Mouse (Mus musculus) heart, embryonic 14.5 days (tissue): ENCODE measurements around the gene Gm14327. TPM values are rescaled to one million over a fixed set of nuclear protein-coding genes. Genes with fewer than 3 reads are reported as not detected.
"Not testable (repeated sequence)": the region's sequence is repeated elsewhere in the genome, so short reads cannot be mapped to it uniquely, and the experiment has no call there.

Experiments
- ATAC-seq: fragments of 200-750 bp; cut with Nextera tagmentation; 2 replicates; pipeline ENCODE4 v1.8.0; 2017; ENCODE audit warnings: low read depth, moderate TSS enrichment; ENCODE audit not compliant: insufficient number of reproducible peaks, insufficient read depth, low FRiP score
- H3K27ac ChIP-seq, 2 experiments: fragments of 200-500 bp in 1 of 2; fragments of 300-500 bp in 1 of 2; sonication (generic) in 1 of 2; replicated peaks in 1 of 2; 2 replicates each; pipeline ENCODE4 v1.5.1; 2012 to 2014; ENCODE audit warnings: low read depth in 2 of 2, low read length in 2 of 2, control low read depth in 1 of 2, mild to moderate bottlenecking in 1 of 2, mixed read lengths in 1 of 2; ENCODE audit not compliant: control insufficient read depth in 1 of 2, insufficient read depth in 1 of 2
- H3K27me3 ChIP-seq: fragments of 300-500 bp; sonication (generic); 2 replicates; pipeline ENCODE4 v1.6.1; 2014; ENCODE audit warnings: mild to moderate bottlenecking, low read length, control low read depth; ENCODE audit not compliant: control insufficient read depth, insufficient read depth
- H3K36me3 ChIP-seq: fragments of 300-500 bp; sonication (generic); 2 replicates; pipeline ENCODE4 v1.6.1; 2014; ENCODE audit warnings: mild to moderate bottlenecking, control low read depth, low read length, mixed read lengths; ENCODE audit not compliant: control insufficient read depth, insufficient read depth
- H3K4me1 ChIP-seq, 2 experiments: fragments of 200-500 bp in 1 of 2; fragments of 300-500 bp in 1 of 2; sonication (generic) in 1 of 2; 2 replicates each; pipeline ENCODE4 v1.6.1; 2012 to 2014; ENCODE audit warnings: low read length in 2 of 2, control low read depth in 1 of 2, mixed read lengths in 1 of 2; ENCODE audit not compliant: control insufficient read depth in 2 of 2, insufficient read depth in 2 of 2
- H3K4me2 ChIP-seq: fragments of 300-500 bp; sonication (generic); 2 replicates; pipeline ENCODE4 v1.6.1; 2014; ENCODE audit warnings: mild to moderate bottlenecking, low read length
- H3K4me3 ChIP-seq, 2 experiments: fragments of 200-500 bp in 1 of 2; fragments of 300-500 bp in 1 of 2; sonication (generic) in 1 of 2; 2 replicates each; pipeline ENCODE4 v1.5.1; 2012 to 2014; ENCODE audit warnings: low read length in 2 of 2, mild to moderate bottlenecking in 2 of 2, control low read depth in 1 of 2, low read depth in 1 of 2, moderate library complexity in 1 of 2; ENCODE audit not compliant: control insufficient read depth in 1 of 2, insufficient read depth in 1 of 2
- H3K9ac ChIP-seq: fragments of 300-500 bp; sonication (generic); 2 replicates; pipeline ENCODE4 v1.6.1; 2014; ENCODE audit warnings: mild to moderate bottlenecking, low read length
- H3K9me3 ChIP-seq: fragments of 300-500 bp; sonication (generic); 2 replicates; pipeline ENCODE4 v1.6.1; 2016; ENCODE audit warnings: low read length, control low read depth; ENCODE audit not compliant: control insufficient read depth
- WGBS: fragments of 180-500 bp; shearing (Covaris S2); extraction: QIAGEN DNeasy Blood & Tissue Kit; methylation state at CpG from one replicate; pipeline ENCODE4 v1.1.7; 2014; 5-methylcytosine and 5-hydroxymethylcytosine counted together
- polyA plus RNA-seq: library from polyadenylated mRNA; unstranded; fragments of >200 nt; fragmentation: Nextera tagmentation; extraction: Ambion mirVana; gene quantifications from 2 replicates; pipeline ENCODE4 v1.2.1, GENCODE M21; 2014

Gm14327 gene
- polyA plus RNA-seq, result 3.6 and 6.0 TPM in 2 replicates

DNA sequence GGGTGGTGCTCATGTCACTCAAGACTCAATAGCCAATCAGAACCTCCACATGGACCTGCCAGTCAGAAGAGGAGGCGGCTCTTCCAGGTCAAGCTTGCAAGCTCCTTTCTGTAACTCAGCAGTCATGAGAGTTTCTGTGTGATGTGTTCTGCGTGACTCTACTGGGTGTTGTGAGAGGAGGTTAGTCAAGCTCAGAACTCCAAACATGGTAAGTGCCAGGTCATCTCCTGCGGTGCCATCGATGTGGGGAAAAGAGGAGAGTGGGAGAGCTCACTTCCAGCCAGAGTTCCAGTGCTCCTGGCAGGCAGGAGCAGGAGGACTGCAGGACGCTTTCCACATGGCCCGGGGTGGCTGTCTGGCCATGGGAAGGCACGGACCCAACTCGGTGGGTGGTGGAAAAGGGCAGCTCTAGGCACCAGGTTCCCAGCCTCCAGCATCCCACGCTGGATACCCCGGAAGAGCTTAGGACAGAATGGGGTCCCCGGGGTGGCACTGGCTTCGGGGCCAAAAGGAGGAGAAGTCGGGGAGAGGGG is at the start of gene Gm14327:
Gm14327 (plus strand) TSS at position 51 of the 533 bp plus-strand sequence.
- WGBS, result 37% methylated on average over 9 of the region's 13 CpGs
- not testable (repeated sequence) for H3K4me1 ChIP-seq, H3K4me2 ChIP-seq, H3K36me3 ChIP-seq, H3K27ac ChIP-seq, H3K27me3 ChIP-seq, H3K9ac ChIP-seq, ATAC-seq, H3K9me3 ChIP-seq
- peak within 1 kb of the TSS; percentile 21 to 41; a peak in 3 of 4 replicates for H3K4me3 ChIP-seq

DNA sequence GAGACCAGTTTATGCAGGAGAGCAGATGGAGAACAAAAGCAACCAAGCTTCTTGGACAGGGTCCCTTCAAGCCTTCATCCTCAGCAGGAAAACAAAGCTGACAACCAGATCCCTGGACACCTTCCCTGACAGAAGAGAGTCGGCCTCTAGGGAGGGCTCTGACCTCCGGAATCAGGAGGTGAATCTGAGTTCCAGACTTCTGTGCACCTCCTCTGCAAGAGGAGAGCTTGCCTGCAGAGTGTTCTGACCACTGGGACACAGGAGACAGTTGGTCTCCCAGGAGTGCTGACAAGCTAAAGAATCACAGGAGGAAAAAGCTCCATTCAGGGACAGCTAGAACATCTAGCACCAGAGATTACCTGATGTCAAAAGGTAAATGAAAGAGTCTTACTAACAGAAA is 34.6 kb upstream of the Gm14327 start:
- H3K4me2 ChIP-seq, H3K4me1 ChIP-seq, ATAC-seq, H3K9me3 ChIP-seq, H3K4me3 ChIP-seq, H3K27ac ChIP-seq, H3K27me3 ChIP-seq, H3K36me3 ChIP-seq, H3K9ac ChIP-seq: not testable (repeated sequence)
- WGBS, result 74% methylated on average over 2 of the region's 2 CpGs

DNA sequence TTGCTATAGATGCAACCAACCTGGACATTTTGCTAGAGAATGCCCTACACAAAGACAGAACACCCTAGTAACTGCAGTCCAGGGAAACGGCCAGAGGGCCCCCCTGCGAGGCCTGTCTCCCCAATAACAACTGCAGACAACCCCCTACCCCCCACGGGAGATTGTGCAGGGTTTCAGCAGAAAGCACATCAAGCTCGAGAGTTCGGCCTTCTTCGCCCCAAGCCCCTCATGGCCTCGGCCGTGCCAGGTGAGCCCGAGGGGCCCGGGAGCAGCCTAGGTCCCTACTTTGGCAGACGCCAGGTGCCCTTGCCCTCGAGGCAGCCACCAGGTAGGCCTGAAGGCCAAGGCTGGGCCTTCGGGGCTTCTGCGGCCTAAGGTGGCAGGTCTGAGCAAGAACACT is 9.2 kb upstream of the Gm14327 start:
- H3K4me1 ChIP-seq, ATAC-seq, H3K27ac ChIP-seq, H3K9me3 ChIP-seq, H3K4me2 ChIP-seq, H3K36me3 ChIP-seq, H3K4me3 ChIP-seq, H3K27me3 ChIP-seq, H3K9ac ChIP-seq: not testable (repeated sequence)
- WGBS, result 86% methylated on average over 14 of the region's 14 CpGs

DNA sequence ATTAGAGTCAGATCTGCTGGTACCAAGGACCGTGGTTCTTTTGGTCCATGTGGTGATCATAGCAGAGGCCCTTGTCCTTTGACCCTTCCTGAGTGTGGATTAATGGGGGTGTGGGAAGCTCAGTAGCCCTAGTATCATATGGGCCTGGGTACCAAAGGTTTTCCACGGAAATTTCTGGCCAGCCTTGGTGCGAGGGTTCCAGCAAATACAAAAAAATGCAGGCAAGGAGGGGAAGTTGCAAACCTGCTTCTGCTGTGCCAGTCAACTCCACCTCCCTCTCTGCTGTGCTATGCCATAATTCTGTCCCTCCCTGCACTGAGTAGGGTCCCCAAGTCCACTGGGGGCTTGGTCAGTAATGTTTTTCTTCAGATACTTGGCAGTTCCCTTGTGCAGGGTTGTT is 1.3 kb downstream of the Gm14327 start:
- WGBS, result 72% methylated on average over 2 of the region's 3 CpGs
- H3K9ac ChIP-seq, H3K9me3 ChIP-seq, H3K4me2 ChIP-seq, H3K36me3 ChIP-seq, H3K4me3 ChIP-seq, H3K27ac ChIP-seq, H3K4me1 ChIP-seq, H3K27me3 ChIP-seq, ATAC-seq: not testable (repeated sequence)

GRCm38 (mm10) chr2:177903276-177903675 is 6.4 kb downstream of the Gm14327 start:
- not testable (repeated sequence) for H3K9ac ChIP-seq, H3K4me1 ChIP-seq, H3K4me2 ChIP-seq, H3K9me3 ChIP-seq, ATAC-seq, H3K36me3 ChIP-seq, H3K27ac ChIP-seq, H3K4me3 ChIP-seq, H3K27me3 ChIP-seq
- WGBS, result no CpG with 5 or more reads among the region's 12 CpGs

DNA sequence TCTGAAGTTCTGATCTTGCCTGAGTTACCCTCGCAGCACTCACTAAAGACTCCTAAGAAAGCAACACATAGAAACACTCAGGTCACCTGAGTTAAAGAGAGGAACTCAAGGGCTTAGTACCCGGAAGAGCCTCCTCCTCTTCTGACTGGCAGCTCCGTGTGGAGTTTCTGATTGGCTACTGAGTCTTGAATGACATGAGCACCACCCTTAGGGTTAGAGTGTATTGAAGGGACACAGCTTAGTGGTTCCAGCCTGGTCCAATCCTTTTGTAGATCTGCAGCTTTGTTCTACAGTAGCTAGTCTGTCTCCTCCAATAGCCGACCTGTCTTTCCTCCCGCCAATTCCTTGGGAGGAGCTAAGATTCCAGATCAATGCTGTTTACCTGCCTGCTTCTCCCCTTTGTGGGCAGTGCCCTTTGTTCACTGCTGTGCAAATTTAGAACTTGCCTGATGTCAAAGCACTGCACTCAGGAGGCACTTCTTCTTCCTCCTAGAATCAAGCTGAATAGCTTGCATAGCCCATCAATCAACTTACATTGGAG is 28.7 kb downstream of the Gm14327 start, which contains the start of gene Zfp972:
Zfp972 (minus strand) TSS at position 51 of the 541 bp plus-strand sequence.
- WGBS, result 55% methylated on average over 3 of the region's 5 CpGs
- not testable (repeated sequence) for H3K4me3 ChIP-seq

More for the DNA sequence above, 28.7 kb downstream of the Gm14327 start, which contains the start of gene Zfp972:
- not testable (repeated sequence) for ATAC-seq, H3K36me3 ChIP-seq, H3K27ac ChIP-seq, H3K27me3 ChIP-seq, H3K4me2 ChIP-seq, H3K9me3 ChIP-seq, H3K4me1 ChIP-seq, H3K9ac ChIP-seq

Other genes starting within 250 kb of the Gm14327 start
- gene Gm14322, start 137.8 kb upstream of the Gm14327 start, polyA plus RNA-seq, result 5.0 and 5.3 TPM in 2 replicates
- 29.4 and 46.1 TPM in 2 replicates for gene Gm14325, start 56.8 kb upstream of the Gm14327 start, polyA plus RNA-seq
- not detected in 2 replicates for gene Zfp972, start 28.5 kb downstream of the Gm14327 start, polyA plus RNA-seq
- gene Gm14326, start 60.2 kb downstream of the Gm14327 start, polyA plus RNA-seq, result 27.9 TPM in 2 replicates
- 17.2 and 19.2 TPM in 2 replicates for gene Zfp971, start 126.2 kb downstream of the Gm14327 start, polyA plus RNA-seq
- 12.1 and 16.2 TPM in 2 replicates for gene Zfp931, start 181.4 kb downstream of the Gm14327 start, polyA plus RNA-seq
- gene Phactr3, start 221.9 kb downstream of the Gm14327 start, polyA plus RNA-seq, result 7.7 and 11.1 TPM in 2 replicates